Mouse (Mus musculus) heart, embryonic 10.5 days (tissue): Measurements from ENCODE around the gene Lamtor3. TPM values are rescaled to one million over a fixed set of nuclear protein-coding genes. Genes with fewer than 3 reads are reported as not detected.
"Not testable (repeated sequence)": the region's sequence is repeated elsewhere in the genome, so short reads cannot be mapped to it uniquely, and the experiment has no call there.

Experiments used
- DNase-seq: peaks from one replicate; pipeline ENCODE4 v3.0.0-alpha.2; 2017; ENCODE audit warnings: low spot score
- H3K27ac ChIP-seq: fragments of 300-500 bp; sonication (generic); 2 replicates; pipeline ENCODE4 v1.5.1; 2016; ENCODE audit warnings: mild to moderate bottlenecking
- H3K27me3 ChIP-seq: fragments of 300-500 bp; sonication (generic); 2 replicates; pipeline ENCODE4 v1.6.1; 2016; ENCODE audit warnings: mild to moderate bottlenecking; ENCODE audit not compliant: poor library complexity, insufficient read depth, severe bottlenecking
- H3K36me3 ChIP-seq: fragments of 300-500 bp; sonication (generic); 2 replicates; pipeline ENCODE4 v1.6.1; 2016; ENCODE audit warnings: mild to moderate bottlenecking, moderate library complexity
- H3K4me1 ChIP-seq: fragments of 300-500 bp; sonication (generic); 2 replicates; pipeline ENCODE4 v1.6.1; 2016; ENCODE audit warnings: mild to moderate bottlenecking
- H3K4me3 ChIP-seq: fragments of 300-500 bp; sonication (generic); 2 replicates; pipeline ENCODE4 v1.5.1; 2016; ENCODE audit warnings: mild to moderate bottlenecking, moderate library complexity
- H3K9me3 ChIP-seq: fragments of 300-500 bp; sonication (generic); 2 replicates; pipeline ENCODE4 v1.6.1; 2016; ENCODE audit warnings: mild to moderate bottlenecking, moderate library complexity
- WGBS: fragments of 180-500 bp; shearing (Covaris S2); methylation state at CpG from one replicate; pipeline ENCODE4 v1.1.7; 2016; 5-methylcytosine and 5-hydroxymethylcytosine counted together
- polyA plus RNA-seq: library from polyadenylated mRNA; unstranded; fragments of >200 nt; fragmentation: Nextera tagmentation; extraction: Ambion mirVana; gene quantifications from 2 replicates; pipeline ENCODE4 v1.2.1, GENCODE M21; 2016

Lamtor3 gene
- polyA plus RNA-seq, 1 experiment from 2014 or later, result 99.2 TPM

DNA sequence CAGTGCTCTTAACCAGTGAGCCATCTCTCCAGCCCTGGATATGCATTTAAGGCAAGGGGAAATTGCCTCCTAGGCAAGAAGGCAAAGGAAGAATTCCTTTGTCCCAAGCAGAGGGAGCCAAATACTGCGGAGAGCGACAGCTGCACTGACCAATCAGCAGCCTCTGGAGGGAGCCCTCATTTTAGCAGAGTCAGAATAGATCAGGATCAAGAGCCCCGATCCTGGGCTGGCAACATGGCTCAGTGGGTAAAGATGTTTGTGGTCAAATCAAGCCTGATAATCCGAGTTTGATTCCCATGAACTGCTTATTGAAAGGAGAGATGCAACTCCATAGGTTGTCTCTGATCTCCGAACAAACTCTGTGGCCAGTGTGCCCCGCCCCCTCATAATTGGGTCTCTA, 20.3 kb downstream of the Lamtor3 start:
- Histone ChIP-seq H3K27ac (peak overlapping the region; percentile 75; the same call in 1 of the 2 replicates), H3K4me3 (peak overlapping the region; percentile 35), H3K9me3 (no peaks in the 10 kb centered on the region), H3K27me3 (no peaks in the 10 kb centered on the region), H3K4me1 (peaks cover 16% of the 10 kb centered on the region), H3K36me3 (no peaks in the 10 kb centered on the region; the same call in 1 of the 2 replicates)
- peak; percentile 88 for DNase-seq
- 29% methylated on average over 6 of the region's 6 CpGs for WGBS

DNA sequence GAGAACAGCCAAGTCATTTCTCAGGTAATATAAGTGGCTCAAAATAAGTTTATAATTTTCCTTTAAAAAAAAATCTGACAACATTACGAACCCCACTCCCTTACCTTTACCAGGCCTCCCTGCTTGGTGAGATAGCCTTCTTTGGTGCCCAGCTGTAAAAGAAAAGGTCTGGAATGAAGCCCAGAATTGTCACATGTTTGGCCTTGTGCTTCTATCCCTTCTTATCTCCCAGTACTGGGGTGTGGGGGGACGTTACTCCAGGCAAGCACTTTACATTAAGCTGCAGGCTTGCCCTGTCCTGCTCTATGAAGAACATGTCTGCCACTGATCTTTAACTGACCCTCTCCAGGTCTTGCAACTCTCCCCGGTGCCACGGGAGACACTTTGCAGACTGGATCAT, 22.5 kb downstream of the Lamtor3 start:
- H3K4me1 ChIP-seq, result peaks cover 20% of the 10 kb centered on the region
- peak overlapping the region; percentile 70; the same call in 1 of the 2 replicates for H3K27ac ChIP-seq
- 41% methylated on average over 4 of the region's 4 CpGs for WGBS
- no peaks in the 10 kb centered on the region for H3K27me3 ChIP-seq
- no peaks in the 10 kb centered on the region for H3K9me3 ChIP-seq
- DNase-seq, result no peak
- no peaks in the 10 kb centered on the region for H3K36me3 ChIP-seq
- H3K4me3 ChIP-seq, result no peak overlapping the region

DNA sequence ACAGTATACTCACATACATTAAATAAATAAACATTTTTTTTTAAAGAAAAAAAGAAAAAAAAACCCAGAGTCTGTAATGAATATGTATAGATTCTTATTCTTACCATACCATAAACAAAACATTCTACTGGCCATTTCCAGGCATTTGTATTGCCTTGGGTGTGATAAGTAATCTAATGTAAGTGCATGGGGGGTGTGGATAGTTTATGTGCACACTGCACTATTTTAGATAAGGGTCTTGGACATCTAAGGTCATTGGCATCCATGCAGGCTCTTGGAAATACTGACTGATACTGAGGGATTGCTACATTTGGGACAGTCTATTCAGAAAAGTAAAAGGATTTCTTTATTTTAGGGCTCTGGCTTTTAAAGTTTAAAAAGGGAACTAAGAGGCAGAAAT, 23.2 kb downstream of the Lamtor3 start:
- H3K4me3 ChIP-seq, result no peak overlapping the region
- DNase-seq, result no peak
- H3K27me3 ChIP-seq, result no peaks in the 10 kb centered on the region
- no peaks in the 10 kb centered on the region for H3K9me3 ChIP-seq
- H3K36me3 ChIP-seq, result no peaks in the 10 kb centered on the region
- H3K4me1 ChIP-seq, result peaks cover 22% of the 10 kb centered on the region
- no peak overlapping the region for H3K27ac ChIP-seq

DNA sequence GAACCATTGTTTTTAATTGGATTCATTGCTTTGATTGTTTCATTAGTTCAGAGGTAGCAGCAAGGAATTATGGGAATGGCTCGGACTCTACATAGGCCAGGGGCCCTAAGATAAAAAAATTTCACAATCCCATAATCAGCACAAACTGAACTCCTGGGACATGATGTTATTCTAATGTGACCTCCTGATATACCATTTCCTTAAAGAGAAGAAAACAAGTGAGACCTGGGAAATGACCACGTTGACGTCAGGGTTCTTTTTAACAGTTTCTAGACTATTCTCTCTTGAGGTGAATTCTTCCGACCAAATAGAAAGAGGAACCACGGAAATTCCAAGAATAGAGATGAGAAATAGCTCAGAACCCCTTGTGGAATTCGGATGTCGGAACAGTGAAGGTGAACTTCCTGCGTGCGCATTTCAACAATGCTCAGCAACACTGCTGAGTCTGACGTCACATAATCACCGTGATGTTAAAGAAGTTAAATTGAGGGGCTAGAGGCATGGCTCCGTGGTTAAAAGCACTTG, 23.9 kb downstream of the Lamtor3 start:
- Histone ChIP-seq H3K4me3 (no peak overlapping the region), H3K4me1 (peaks cover 19% of the 10 kb centered on the region), H3K36me3 (no peaks in the 10 kb centered on the region), H3K9me3 (no peaks in the 10 kb centered on the region), H3K27me3 (no peaks in the 10 kb centered on the region), H3K27ac (no peak overlapping the region)
- WGBS, result 84% methylated on average over 12 of the region's 12 CpGs
- DNase-seq, result no peak

DNA sequence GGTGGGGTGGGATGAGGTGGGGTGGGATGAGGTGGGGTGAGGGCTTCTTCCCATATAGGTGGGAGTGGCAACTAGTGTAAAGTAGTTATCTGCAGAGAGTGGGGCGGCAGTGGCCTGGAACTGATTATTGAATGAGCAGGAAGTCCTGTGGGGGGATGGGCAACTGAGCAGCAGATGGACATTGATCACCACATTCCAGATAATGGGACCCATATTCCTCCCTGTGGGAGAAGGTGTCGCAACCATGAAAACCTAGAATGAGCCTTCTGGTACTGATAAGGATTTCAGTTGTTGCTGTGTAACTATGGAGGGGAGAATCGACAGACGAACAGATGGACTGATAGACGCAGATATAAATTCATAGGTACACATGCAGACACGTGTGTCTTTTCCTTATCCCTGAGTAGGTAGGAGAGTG, 25.4 kb downstream of the Lamtor3 start:
- no peaks in the 10 kb centered on the region for H3K27me3 ChIP-seq
- H3K36me3 ChIP-seq, result no peaks in the 10 kb centered on the region
- 68% methylated on average over 6 of the region's 6 CpGs for WGBS
- H3K9me3 ChIP-seq, result no peaks in the 10 kb centered on the region
- peaks cover 24% of the 10 kb centered on the region for H3K4me1 ChIP-seq
- no peak overlapping the region for H3K4me3 ChIP-seq
- no peak for DNase-seq
- no peak overlapping the region for H3K27ac ChIP-seq

DNA sequence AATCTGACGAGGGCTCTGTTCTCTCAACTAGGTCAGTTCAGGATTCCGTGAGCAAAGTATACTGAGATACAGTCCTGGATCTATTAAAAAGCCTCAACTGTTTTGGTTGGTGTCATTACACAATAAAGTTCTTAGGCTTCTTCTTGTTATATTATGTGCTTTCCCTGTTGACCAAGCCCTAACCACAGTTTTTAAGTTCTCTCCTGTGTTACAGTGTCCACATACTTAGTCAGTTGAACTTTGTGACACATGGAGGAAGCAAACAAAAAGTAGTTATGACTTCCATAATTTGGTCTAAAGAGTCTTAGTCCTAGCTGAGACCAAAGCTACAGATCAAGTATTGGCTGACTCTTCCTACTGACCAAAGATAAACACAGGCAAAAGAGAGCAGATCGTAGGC, 28.5 kb downstream of the Lamtor3 start:
- H3K9me3 ChIP-seq, result no peaks in the 10 kb centered on the region
- H3K4me3 ChIP-seq, result no peak overlapping the region
- DNase-seq, result no peak
- no peaks in the 10 kb centered on the region for H3K27me3 ChIP-seq
- peaks cover 20% of the 10 kb centered on the region for H3K4me1 ChIP-seq
- H3K36me3 ChIP-seq, result no peaks in the 10 kb centered on the region
- 89% methylated on average over 3 of the region's 3 CpGs for WGBS
- no peak overlapping the region for H3K27ac ChIP-seq

DNA sequence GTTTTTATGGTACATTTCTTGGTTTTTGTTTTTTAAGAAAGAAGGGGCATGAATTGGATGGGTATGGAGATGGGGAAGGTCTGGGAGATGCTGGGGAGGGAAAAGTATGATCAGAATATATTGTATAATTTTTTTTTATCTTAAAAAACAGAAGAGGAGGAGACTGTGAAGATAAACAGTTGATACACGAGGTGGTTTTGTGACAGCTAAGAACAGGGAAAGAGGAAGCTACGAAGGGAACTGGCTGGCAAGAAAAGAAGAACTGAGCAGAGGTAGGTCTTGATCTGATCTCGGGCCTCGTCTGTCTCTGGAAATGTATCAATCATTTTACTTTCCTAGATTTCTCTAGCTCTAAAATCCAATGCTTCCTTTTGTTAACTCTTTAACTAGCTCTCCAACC, 29.2 kb downstream of the Lamtor3 start:
- Histone ChIP-seq H3K27me3 (no peaks in the 10 kb centered on the region), H3K4me1 (peaks cover 27% of the 10 kb centered on the region), H3K36me3 (no peaks in the 10 kb centered on the region), H3K4me3 (no peak overlapping the region), H3K27ac (no peak overlapping the region), H3K9me3 (no peaks in the 10 kb centered on the region)
- 67% methylated on average over 4 of the region's 4 CpGs for WGBS
- no peak for DNase-seq

DNA sequence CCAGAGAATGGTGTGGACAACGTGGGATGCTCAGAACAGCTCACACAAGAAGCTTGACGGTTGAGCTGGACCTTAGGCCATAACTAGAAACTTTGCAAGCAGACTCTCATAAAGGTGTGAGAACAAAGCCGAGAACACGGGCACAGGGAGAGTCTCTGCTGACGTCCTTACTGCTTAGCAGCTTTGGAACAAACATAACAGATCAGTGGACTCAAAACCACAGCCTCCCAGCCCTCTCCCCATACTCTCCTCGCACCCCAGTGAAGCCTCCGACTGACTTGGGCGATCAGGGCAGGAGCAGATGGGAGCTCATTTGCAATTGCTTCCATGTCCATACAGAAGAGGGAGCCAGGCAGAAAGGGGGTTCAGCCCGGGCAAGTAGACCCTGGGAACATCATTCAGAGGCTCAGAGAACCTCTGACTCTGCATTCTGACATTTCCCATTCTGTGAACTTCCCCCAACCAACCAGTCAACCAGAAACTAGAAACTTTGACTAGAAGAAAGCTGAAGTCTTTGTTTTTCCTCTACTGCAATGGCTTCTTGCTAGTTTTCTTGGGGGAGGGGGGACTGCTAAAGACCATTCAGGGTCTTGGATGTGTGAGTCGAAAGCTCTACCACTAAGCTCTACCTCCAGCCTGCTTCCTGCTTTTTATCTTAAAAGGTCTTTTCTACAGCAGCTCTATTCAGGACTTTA, 32.0 kb downstream of the Lamtor3 start:
- no peaks in the 10 kb centered on the region for H3K27me3 ChIP-seq
- no peaks in the 10 kb centered on the region for H3K36me3 ChIP-seq
- H3K4me3 ChIP-seq, result no peak overlapping the region
- WGBS, result 72% methylated on average over 10 of the region's 10 CpGs
- H3K4me1 ChIP-seq, result peaks cover 33% of the 10 kb centered on the region
- no peak overlapping the region for H3K27ac ChIP-seq
- no peak for DNase-seq
- no peaks in the 10 kb centered on the region for H3K9me3 ChIP-seq

DNA sequence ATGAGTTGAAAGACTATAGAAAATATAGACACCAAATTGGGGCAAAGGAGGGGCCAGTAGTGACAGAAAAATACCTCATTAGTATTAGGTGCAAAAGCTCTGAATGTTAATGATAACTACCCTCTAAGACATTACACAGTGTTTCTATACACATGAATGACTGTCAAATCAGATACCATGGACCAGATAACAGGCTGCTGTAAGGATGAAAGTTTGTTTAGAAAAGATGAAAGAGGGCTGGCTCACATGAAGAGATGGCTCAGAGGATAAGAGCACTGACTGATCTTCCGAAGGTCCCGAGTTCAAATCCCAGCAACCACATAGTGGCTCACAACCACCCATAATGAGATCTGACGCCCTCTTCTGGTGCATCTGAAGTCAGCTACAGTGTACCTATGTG, 33.0 kb downstream of the Lamtor3 start:
- H3K27me3 ChIP-seq, DNase-seq, H3K27ac ChIP-seq, H3K4me3 ChIP-seq, H3K36me3 ChIP-seq, H3K9me3 ChIP-seq: not testable (repeated sequence)
- WGBS, result 90% methylated on average over 3 of the region's 3 CpGs
- peaks cover 31% of the 10 kb centered on the region for H3K4me1 ChIP-seq

DNA sequence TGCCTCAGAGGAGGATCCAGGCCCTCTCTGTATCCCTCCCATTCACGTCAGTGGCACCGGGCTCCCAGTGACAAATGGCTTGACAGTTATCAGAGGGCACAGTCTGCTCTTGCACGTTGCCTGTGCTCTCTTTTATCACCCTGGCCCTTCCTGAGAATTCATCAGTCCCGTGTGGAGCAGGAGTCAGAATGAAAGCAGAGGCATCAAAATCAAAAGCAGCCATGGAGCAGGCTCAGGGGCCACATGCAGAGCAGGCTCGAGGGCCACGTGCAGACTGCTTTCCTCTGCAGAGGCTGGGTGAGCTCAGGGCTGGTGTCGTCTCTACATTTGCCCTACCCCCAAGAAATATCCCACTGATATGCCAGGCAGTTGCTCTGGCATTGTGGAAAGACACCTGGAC, 33.5 kb downstream of the Lamtor3 start:
- H3K27ac ChIP-seq, result peak overlapping the region; percentile 71
- no peaks in the 10 kb centered on the region for H3K27me3 ChIP-seq
- no peaks in the 10 kb centered on the region for H3K9me3 ChIP-seq
- whole genome bisulfite sequencing, result 17% methylated on average over 7 of the region's 7 CpGs
- no peaks in the 10 kb centered on the region for H3K36me3 ChIP-seq
- no peak for DNase-seq
- H3K4me3 ChIP-seq, result no peak overlapping the region
- H3K4me1 ChIP-seq, result peaks cover 31% of the 10 kb centered on the region

DNA sequence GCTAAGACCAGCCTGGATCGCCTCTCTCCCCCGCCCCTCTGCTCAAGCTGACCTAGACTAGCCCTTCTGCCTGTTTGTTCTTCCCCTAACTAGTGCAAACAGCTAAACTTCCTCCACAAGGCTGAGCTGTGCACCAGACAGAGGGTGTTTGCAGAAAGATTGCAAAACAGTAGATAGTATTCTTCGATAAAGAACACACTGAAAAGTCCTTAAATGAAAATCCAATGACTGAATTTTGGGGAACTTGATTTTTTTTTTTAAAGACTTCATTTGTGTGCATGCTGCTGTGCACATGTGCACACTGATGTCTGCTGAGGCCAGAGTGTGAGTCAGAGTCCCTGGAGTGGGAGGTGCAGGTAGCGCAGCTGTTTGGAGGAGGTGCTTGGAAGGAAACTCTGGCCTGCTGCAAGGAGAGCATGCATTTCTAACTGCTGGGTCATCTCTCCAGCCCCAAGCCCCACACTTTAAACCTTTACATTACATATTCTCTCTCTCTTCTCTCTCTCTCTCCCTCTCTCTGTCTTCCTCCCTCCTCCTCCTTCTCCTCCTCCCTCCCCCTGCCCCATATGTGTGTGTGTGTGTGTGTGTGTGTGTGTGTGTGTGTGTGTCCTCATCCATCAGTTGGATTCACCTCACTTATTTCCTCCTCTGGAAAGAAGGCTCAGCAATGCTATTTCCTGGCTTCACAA, 34.1 kb downstream of the Lamtor3 start:
- 56% methylated on average over 4 of the region's 4 CpGs for WGBS
- Histone ChIP-seq H3K4me3 (no peak overlapping the region), H3K36me3 (no peaks in the 10 kb centered on the region), H3K4me1 (peaks cover 31% of the 10 kb centered on the region), H3K27me3 (no peaks in the 10 kb centered on the region), H3K9me3 (no peaks in the 10 kb centered on the region), H3K27ac (peak overlapping the region; percentile 71)
- DNase-seq, result no peak

DNA sequence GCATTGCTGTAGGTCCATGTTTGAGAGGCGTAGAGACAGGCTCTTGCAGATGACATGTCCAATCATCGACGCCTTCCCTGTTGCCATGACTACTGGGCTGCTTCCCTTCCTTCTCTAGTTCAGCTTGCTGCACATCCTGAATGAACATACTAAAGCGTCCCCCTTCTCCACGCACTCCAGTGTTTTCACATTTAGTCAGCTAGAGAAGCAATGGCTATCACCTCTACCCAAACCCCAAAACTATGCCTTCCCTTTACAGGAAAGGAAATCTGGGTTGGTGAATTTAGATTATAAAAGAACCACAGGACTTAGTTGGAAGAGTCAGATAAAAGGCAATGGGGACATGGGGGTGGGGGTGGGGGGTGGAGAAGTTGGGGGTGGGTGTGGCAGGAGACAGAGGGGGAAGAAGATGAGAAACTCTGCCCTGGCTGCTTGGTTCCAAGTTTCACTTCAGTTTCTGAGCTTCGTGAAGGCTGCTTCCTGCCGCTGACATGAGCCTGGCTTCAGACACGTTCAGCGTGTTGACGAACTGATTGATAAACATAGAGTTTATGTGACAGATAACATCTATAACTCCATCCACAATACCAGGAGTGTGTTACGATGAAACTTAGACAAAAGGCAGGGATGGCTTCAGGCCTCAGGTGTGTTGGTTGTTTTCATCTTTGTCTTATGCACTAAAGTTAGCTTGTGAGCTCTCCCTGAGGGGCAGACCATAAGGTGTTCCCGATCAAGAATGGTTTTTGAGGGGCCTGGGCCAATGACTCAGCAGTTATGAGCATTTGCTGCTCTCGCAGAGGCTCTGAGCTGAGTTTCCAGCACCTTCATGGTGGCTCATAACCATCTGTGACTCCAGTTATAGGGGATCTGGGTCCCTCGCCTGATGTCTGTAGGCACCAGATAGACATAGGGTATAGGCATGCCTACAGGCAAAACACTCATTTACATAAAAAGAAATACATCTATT, 34.9 kb downstream of the Lamtor3 start:
- 41% methylated on average over 14 of the region's 14 CpGs for WGBS
- DNase-seq, result peak; percentile 92
- Histone ChIP-seq H3K4me3 (no peak overlapping the region), H3K27me3 (no peaks in the 10 kb centered on the region), H3K9me3 (no peaks in the 10 kb centered on the region), H3K27ac (peak overlapping the region; percentile 71), H3K4me1 (peaks cover 35% of the 10 kb centered on the region), H3K36me3 (no peaks in the 10 kb centered on the region)
